10 mouse cellular contexts compared by ENCODE assay signal in the genomic region with DNA sequence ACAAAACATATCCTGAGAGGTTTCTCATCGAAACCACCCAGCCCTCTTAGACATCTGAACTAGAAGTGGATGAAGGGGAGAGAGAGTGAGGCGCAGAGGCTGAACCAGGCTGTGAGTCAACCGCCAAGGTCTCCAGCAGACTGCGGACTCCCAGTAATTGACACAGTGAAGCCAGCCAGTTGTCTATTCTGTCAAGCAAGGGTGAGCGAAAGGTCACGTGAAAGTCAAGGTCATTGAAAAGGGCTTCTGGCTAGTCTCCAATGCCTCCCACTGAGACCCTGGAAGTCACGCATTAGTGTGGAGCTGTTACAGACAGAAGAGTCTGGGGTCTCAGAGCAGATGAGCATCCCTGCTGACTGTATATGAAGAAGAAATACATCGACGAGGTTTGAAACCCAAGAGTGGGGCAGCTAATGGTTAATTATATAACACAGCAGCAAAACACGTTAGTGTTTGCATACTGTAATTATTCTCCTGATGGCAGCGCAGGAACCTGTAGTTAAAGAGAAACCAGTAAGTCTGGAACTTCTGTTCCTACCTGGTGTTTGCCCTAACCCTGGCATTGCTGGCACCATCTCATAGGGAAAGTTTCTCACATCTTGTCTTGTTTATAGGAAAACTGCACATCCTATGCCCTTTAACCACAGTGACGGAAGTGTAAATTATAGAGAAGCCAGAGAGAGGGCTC.
DNase-seq lines count a peak whose midpoint lies in the region; ATAC-seq and TF ChIP-seq lines count a peak whose summit lies in the region.
"Had no signal": no experiment of that assay in that cellular context is flagged by ENCODE, and none has a peak within 500 bp of the region (broad histone marks: within the 10 kb centered on the region; RNA-seq: fewer than 3 reads in every experiment).

No protein-coding gene starts in this region.

- H3K27ac ChIP-seq in intestine, embryonic 14.5 days (ENCODE audit: low read depth): no peak overlapping the region; the same call in 1 of the 2 replicates
- no peak overlapping the region for H3K27ac ChIP-seq in intestine, postnatal 0 days (ENCODE audit: low read depth, low read length)
- no peak overlapping the region; the same call in 1 of the 2 replicates for H3K27ac ChIP-seq in forebrain, embryonic 11.5 days (ENCODE audit: low read depth, low read length)
- H3K27ac ChIP-seq: macrophage had no signal

- H3K9me3 ChIP-seq in intestine, embryonic 14.5 days (ENCODE audit: control insufficient read depth, low read length): no peaks in the 10 kb centered on the region
- no peaks in the 10 kb centered on the region for H3K9me3 ChIP-seq in intestine, postnatal 0 days (ENCODE audit: control insufficient read depth)
- H3K9me3 ChIP-seq in forebrain, embryonic 11.5 days (ENCODE audit: control insufficient read depth, low read length): no peaks in the 10 kb centered on the region
- H3K9me3 ChIP-seq: G1E had no signal

- DNase-seq in intestine, embryonic 14.5 days (ENCODE audit: low spot score): no peak
- no peak for DNase-seq in forebrain, embryonic 11.5 days (ENCODE audit: low spot score)
- DNase-seq in kidney, postnatal 14 days: peak; percentile 48
- DNase-seq in retina, postnatal 1 day: peak; percentile 52
- DNase-seq in frontal cortex, adult 2 months (ENCODE audit: extremely low spot score in 1 of 2, low spot score in 1 of 2): no peak
- no peak for DNase-seq in cerebellum, adult 9-11 months
- no peak for DNase-seq in adipocyte (ENCODE audit: low spot score)

- H3K36me3 ChIP-seq in intestine, embryonic 14.5 days (ENCODE audit: control insufficient read depth, insufficient read depth, low read length): no peaks in the 10 kb centered on the region
- no peaks in the 10 kb centered on the region for H3K36me3 ChIP-seq in intestine, postnatal 0 days (ENCODE audit: control insufficient read depth, insufficient read depth)
- no peaks in the 10 kb centered on the region for H3K36me3 ChIP-seq in forebrain, embryonic 11.5 days (ENCODE audit: control insufficient read depth, insufficient read depth, low read length)
- H3K36me3 ChIP-seq: G1E had no signal

- WGBS in intestine, embryonic 14.5 days: 39% methylated on average over 12 of the region's 12 CpGs
- 54% methylated on average over 12 of the region's 12 CpGs for WGBS in intestine, postnatal 0 days
- WGBS in forebrain, embryonic 11.5 days: 56% methylated on average over 12 of the region's 12 CpGs

- no peak for TF ChIP-seq CTCF in intestine, postnatal 0 days (IDR thresholded peaks at IDR 0.05; ENCODE audit: low read depth)

- 0 out of 2 replicates have a peak, but pooled peaks have one; percentile 22 for ATAC-seq in intestine, embryonic 14.5 days (replicated peaks; ENCODE audit: low FRiP score, low TSS enrichment, low read depth)
- no peak for ATAC-seq in intestine, postnatal 0 days
- ATAC-seq in forebrain, embryonic 11.5 days (replicated peaks; ENCODE audit: low FRiP score): no peak

- H3K9ac ChIP-seq in intestine, embryonic 14.5 days (ENCODE audit: low read length): no peak overlapping the region
- H3K9ac ChIP-seq in intestine, postnatal 0 days (ENCODE audit: low read depth, low read length): no peak overlapping the region
- H3K9ac ChIP-seq in forebrain, embryonic 11.5 days (ENCODE audit: low read length): 0 out of 2 replicates have a peak overlapping the region, but pooled peaks have one; percentile 16

- H3K27me3 ChIP-seq in intestine, embryonic 14.5 days (replicated peaks; ENCODE audit: control insufficient read depth, insufficient read depth, low read length): no peaks in the 10 kb centered on the region
- H3K27me3 ChIP-seq in intestine, postnatal 0 days (replicated peaks; ENCODE audit: control insufficient read depth, insufficient read depth, low read length): no peaks in the 10 kb centered on the region
- H3K27me3 ChIP-seq in forebrain, embryonic 11.5 days (ENCODE audit: control insufficient read depth, insufficient read depth, low read length): no peaks in the 10 kb centered on the region

- peaks cover 42% of the 10 kb centered on the region for H3K4me1 ChIP-seq in intestine, embryonic 14.5 days (replicated peaks; ENCODE audit: control insufficient read depth, insufficient read depth, low read length)
- H3K4me1 ChIP-seq in intestine, postnatal 0 days (replicated peaks; ENCODE audit: control insufficient read depth, insufficient read depth, low read length): 0 out of 2 replicates have a peak, but pooled peaks cover 4% of the 10 kb centered on the region
- peaks cover 15% of the 10 kb centered on the region for H3K4me1 ChIP-seq in forebrain, embryonic 11.5 days (replicated peaks; ENCODE audit: control insufficient read depth, insufficient read depth, low read length)

- no peak overlapping the region for H3K4me3 ChIP-seq in intestine, embryonic 14.5 days (ENCODE audit: low read depth, low read length)
- no peak overlapping the region for H3K4me3 ChIP-seq in intestine, postnatal 0 days (ENCODE audit: low read depth, low read length)
- no peak overlapping the region for H3K4me3 ChIP-seq in forebrain, embryonic 11.5 days (ENCODE audit: low read depth, low read length)

- no peak overlapping the region for H3K4me2 ChIP-seq in intestine, embryonic 14.5 days (ENCODE audit: low read length)
- H3K4me2 ChIP-seq in intestine, postnatal 0 days (replicated peaks; ENCODE audit: low read depth): no peak overlapping the region
- no peak overlapping the region for H3K4me2 ChIP-seq in forebrain, embryonic 11.5 days (ENCODE audit: low read depth, low read length, severe bottlenecking)

Comparison
In these comparisons a context has a peak if more than half of its experiments do, and no peak if none do; other contexts are left out.
1. DNase-seq: peak in kidney, postnatal 14 days (single experiment) and retina, postnatal 1 day (single experiment); none in intestine, embryonic 14.5 days (single experiment), forebrain, embryonic 11.5 days (single experiment), frontal cortex, adult 2 months (0 of 2), cerebellum, adult 9-11 months (single experiment) and adipocyte (single experiment).